Mouse (Mus musculus): ENCODE data around the gene Figla. TPM values are rescaled to one million over a fixed set of nuclear protein-coding genes. Genes with fewer than 3 reads are reported as not detected.

Figla gene
- polyA plus RNA-seq (2014; fragmentation: Illumina TruSeq; extraction: RNeasy Lipid Tissue Mini Kit (QIAGEN cat#74804); ENCODE audit: low read depth, low replicate concordance) = not detected

DNA sequence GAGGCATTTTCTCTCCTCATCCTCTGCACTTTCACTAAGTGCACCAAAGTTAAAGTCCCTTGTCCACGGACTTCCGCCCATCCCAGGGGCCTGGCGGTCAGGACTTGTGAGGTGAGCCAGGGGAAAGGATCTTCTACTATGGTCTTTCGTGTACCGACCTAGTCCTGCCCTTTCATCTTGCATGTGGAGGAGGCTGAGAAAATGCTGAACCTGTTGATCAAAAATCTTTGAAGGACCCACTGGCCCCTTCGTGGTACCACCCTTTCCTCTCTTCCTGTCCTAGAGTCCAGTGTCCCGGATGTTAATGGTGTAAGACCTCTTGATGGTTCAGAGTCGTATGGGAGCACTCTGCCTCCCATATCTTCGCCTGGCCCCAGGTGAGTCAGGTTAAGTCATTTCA lies at the start of gene Figla:
Gene Figla, plus strand, starts transcription at position 301 of the 400 bp plus-strand sequence.

DNA sequence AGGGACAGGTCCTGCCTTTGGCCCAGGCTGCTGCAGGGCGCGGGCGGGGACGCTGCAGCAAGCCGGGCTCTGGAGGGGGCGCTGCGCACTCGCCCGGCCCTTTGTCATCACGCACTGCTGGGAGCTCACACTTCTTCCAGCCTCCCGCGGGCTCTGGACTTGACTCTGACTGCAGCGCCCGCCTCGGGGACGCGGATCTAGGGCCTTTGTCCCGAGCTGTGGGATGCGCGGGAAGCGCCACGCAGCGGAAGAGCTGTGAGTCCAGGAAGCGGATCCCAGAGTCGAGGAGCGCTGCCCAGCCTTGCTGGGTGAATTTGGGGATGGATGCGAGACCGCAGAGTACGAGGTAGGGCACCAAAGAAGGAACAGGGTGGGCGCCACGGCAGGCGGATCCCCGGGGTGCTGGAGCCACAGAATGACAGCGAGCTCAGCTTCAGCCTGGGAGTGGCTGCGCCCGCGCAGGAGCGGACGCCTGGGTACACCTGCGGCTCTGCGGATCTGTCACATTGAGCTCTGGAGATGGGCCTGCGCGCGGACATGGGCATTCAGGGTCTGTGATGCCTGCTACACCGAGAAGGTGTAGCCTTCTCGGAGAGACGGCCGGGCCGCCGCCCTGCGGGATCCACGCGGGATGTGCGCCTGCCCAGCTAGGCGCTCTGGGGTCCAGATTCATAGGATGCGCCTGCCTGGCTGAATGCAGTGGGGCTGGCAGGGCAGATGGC lies 12.8 kb downstream of the Figla start, which contains the start of gene Add2:
Gene Add2, plus strand, starts transcription at position 81 of the 722 bp plus-strand sequence.

Other genes with a start within 250 kb of the Figla start
- gene Nat8f6, start 195.2 kb upstream of the Figla start, polyA plus RNA-seq (2014; fragmentation: Illumina TruSeq; extraction: RNeasy Lipid Tissue Mini Kit (QIAGEN cat#74804); ENCODE audit: low read depth, low replicate concordance) = not detected
- not detected for gene Nat8f5, start 195.2 kb upstream of the Figla start, polyA plus RNA-seq (2014; fragmentation: Illumina TruSeq; extraction: RNeasy Lipid Tissue Mini Kit (QIAGEN cat#74804); ENCODE audit: low read depth, low replicate concordance)
- gene Nat8, start 184.1 kb upstream of the Figla start, polyA plus RNA-seq (2014; fragmentation: Illumina TruSeq; extraction: RNeasy Lipid Tissue Mini Kit (QIAGEN cat#74804); ENCODE audit: low read depth, low replicate concordance) = 0.57 TPM
- 0.24 TPM for gene Nat8f2, start 147.0 kb upstream of the Figla start, polyA plus RNA-seq (2014; fragmentation: Illumina TruSeq; extraction: RNeasy Lipid Tissue Mini Kit (QIAGEN cat#74804); ENCODE audit: low read depth, low replicate concordance)
- 5.7 TPM for gene Nat8f4, start 111.3 kb upstream of the Figla start, polyA plus RNA-seq (2014; fragmentation: Illumina TruSeq; extraction: RNeasy Lipid Tissue Mini Kit (QIAGEN cat#74804); ENCODE audit: low read depth, low replicate concordance)
- 21.5 TPM for gene Tprkb, start 104.3 kb upstream of the Figla start, polyA plus RNA-seq (2014; fragmentation: Illumina TruSeq; extraction: RNeasy Lipid Tissue Mini Kit (QIAGEN cat#74804); ENCODE audit: low read depth, low replicate concordance)
- gene Nat8f1, start 100.5 kb upstream of the Figla start, polyA plus RNA-seq (2014; fragmentation: Illumina TruSeq; extraction: RNeasy Lipid Tissue Mini Kit (QIAGEN cat#74804); ENCODE audit: low read depth, low replicate concordance) = 14.0 TPM
- 61.4 TPM for gene Dusp11, start 54.5 kb upstream of the Figla start, polyA plus RNA-seq (2014; fragmentation: Illumina TruSeq; extraction: RNeasy Lipid Tissue Mini Kit (QIAGEN cat#74804); ENCODE audit: low read depth, low replicate concordance)
- gene Add2, start 12.5 kb downstream of the Figla start, polyA plus RNA-seq (2014; fragmentation: Illumina TruSeq; extraction: RNeasy Lipid Tissue Mini Kit (QIAGEN cat#74804); ENCODE audit: low read depth, low replicate concordance) = 0.14 TPM
- 5.6 TPM for gene Tgfa, start 179.1 kb downstream of the Figla start, polyA plus RNA-seq (2014; fragmentation: Illumina TruSeq; extraction: RNeasy Lipid Tissue Mini Kit (QIAGEN cat#74804); ENCODE audit: low read depth, low replicate concordance)

Data from adipose tissue, adult 10 weeks (tissue).